Mouse (Mus musculus): ENCODE measurements around the gene Hibadh. TPM values are rescaled to one million over a fixed set of nuclear protein-coding genes. Genes with fewer than 3 reads are reported as not detected.

The Hibadh gene
- polyA plus RNA-seq, 1 experiment = 37.5 TPM

DNA sequence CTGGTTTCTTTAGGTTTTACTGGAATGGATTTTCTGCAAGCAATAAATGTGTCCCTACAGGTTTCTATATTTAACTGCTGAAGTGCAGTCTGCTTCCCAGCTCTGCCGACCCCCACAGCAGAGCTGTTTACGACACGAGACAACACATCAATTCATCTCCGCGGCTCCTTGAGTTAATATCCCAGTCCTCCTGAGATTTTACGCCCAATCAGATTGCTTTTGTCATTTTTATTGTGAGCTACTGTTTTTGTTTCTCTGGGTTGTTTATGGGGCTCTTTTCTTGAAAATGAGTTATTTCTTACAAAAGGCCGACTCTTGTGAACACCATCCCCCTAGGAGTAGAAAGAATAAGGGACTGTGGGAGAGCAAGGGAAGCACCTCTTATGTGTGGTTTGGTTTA, 2.0 kb upstream of the Hibadh start:
- Histone ChIP-seq H3K4me1 (ENCODE audit: control insufficient read depth, insufficient read depth, low read length) (peaks cover 3% of the 10 kb centered on the region), H3K4me3 (replicated peaks; ENCODE audit: extremely low read depth, low read depth, low read length) (no peak overlapping the region)
- TF ChIP-seq CTCF (IDR thresholded peaks at IDR 0.05; ENCODE audit: insufficient read depth, low read length) (no peak), POLR2A (IDR thresholded peaks at IDR 0.05; ENCODE audit: borderline replicate concordance, extremely low read depth, low read depth, low read length) (no peak)
- no peak for DNase-seq
- WGBS = 76% methylated on average over 7 of the region's 7 CpGs

DNA sequence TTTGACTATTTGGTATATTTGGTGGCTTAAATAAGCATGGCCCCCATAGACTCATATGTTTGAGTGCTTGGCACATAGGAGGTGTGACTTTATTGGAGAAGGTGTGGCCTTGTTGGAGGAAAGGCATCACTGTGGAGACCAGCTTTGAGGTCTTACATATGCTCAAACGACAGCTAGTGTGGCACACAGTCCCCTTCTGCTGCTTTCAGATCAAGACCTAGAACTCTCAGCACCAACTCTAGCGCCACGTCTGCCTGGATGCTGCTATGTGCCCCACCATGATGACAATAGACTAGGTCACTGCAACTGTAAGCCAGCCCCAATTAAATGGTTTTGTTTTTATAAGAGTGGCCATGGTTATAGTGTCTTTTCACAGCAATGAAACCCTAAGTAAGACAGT, 887 bp upstream of the Hibadh start:
- H3K4me1 ChIP-seq (ENCODE audit: control insufficient read depth, insufficient read depth, low read length) = peaks cover 3% of the 10 kb centered on the region
- no peak overlapping the region for H3K4me3 ChIP-seq (replicated peaks; ENCODE audit: extremely low read depth, low read depth, low read length)
- no peak for TF ChIP-seq POLR2A (IDR thresholded peaks at IDR 0.05; ENCODE audit: borderline replicate concordance, extremely low read depth, low read depth, low read length)
- TF ChIP-seq CTCF (IDR thresholded peaks at IDR 0.05; ENCODE audit: insufficient read depth, low read length) = no peak
- 71% methylated on average over 3 of the region's 3 CpGs for WGBS
- DNase-seq = no peak

DNA sequence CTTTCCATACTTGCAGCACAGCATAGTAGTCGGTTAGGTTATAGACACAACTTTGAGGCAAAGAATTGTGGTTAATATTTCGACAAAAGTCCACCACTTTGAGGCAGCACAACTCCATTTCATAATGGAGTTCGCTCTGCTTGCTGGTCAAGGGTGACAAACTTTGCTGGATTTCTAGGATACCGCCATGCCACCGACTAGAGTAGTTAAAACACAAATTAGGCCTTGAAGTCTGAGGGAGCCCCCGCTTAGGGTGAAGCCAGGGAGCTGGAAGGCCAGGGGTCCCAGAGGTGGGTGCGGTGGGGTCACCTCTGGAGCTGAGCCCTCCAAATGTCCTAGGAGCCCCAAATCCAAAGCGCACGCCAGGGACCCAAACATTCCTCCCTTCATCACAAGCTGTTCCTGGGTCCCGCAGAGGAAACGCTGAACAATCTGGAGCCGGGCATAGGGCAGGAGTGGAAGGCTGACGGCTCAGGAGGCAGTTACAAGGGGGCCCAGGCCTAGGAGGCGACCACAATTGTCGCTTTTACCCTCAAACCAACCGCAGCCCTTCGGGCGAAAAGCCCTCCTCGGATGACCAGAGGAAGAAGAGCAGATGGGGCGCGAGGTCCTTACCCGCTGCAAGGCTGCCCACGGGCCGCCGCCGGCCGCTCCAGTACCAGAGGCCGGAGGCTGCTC, 504 bp downstream of the Hibadh start:
- no peak for TF ChIP-seq POLR2A (IDR thresholded peaks at IDR 0.05; ENCODE audit: borderline replicate concordance, extremely low read depth, low read depth, low read length)
- no peak for TF ChIP-seq CTCF (IDR thresholded peaks at IDR 0.05; ENCODE audit: insufficient read depth, low read length)
- no peak for DNase-seq
- 2% methylated on average over 28 of the region's 28 CpGs for WGBS
- Histone ChIP-seq H3K4me3 (replicated peaks; ENCODE audit: extremely low read depth, low read depth, low read length) (peak overlapping the region; percentile 84), H3K4me1 (ENCODE audit: control insufficient read depth, insufficient read depth, low read length) (peaks cover 3% of the 10 kb centered on the region)

DNA sequence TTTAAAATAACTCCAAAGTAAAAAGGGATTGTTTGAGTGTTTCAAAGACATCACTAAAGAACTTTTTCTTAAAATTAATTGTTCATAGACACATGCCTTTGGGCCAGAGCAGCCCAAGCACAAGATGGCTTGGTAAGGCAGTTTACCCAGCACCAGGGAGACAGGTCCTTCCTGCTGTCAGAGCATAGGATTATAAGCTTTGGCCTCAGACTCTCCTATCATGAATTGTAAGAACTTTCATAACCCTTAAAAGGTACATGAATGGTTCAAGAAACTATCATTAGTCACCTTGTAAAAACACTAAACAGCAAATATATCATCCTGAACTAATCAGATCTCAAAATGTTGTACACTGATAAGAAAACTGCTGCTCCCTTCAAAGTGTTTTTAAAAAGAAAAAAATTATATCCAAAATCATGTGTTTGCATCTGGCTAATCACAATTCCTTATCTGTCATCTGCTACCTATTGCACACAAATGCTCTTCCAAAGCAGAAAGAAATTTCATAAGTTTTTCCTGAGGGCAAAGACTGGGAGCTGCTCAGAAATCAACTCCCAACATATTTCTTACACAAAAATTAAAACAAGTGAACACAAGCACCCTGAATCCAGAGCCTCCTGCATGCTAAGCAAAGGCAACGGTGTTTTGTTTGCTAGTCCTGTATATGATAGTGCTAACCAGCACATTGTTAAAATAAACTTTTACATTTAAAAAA, 1.6 kb downstream of the Hibadh start:
- WGBS = 70% methylated on average over 1 of the region's 1 CpGs
- no peak for DNase-seq
- no peak for TF ChIP-seq CTCF (IDR thresholded peaks at IDR 0.05; ENCODE audit: insufficient read depth, low read length)
- TF ChIP-seq POLR2A (IDR thresholded peaks at IDR 0.05; ENCODE audit: borderline replicate concordance, extremely low read depth, low read depth, low read length) = no peak
- H3K4me1 ChIP-seq (ENCODE audit: control insufficient read depth, insufficient read depth, low read length) = peaks cover 3% of the 10 kb centered on the region
- no peak overlapping the region for H3K4me3 ChIP-seq (replicated peaks; ENCODE audit: extremely low read depth, low read depth, low read length)

DNA sequence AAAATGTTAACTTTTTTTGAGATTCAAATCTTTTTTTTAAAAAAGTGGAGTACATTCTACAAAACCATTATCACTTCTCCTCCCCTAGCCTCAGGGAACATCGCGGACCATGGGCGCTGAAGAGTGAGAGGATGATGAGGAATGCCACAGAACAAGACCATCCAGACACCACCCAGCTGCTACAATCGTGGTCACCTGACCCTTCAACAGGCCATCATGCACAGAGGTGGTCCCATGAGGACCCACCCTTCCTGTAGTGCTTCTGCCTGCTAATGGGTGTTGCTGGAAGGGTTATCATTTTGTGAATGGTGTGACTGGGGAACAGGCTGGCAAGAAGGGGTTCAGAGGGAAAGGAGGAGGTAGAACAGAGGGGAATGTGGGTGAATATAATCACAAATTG, 2.9 kb downstream of the Hibadh start:
- Histone ChIP-seq H3K4me3 (replicated peaks; ENCODE audit: extremely low read depth, low read depth, low read length) (no peak overlapping the region), H3K4me1 (ENCODE audit: control insufficient read depth, insufficient read depth, low read length) (peaks cover 3% of the 10 kb centered on the region)
- no peak for DNase-seq
- 83% methylated on average over 4 of the region's 4 CpGs for WGBS
- TF ChIP-seq POLR2A (IDR thresholded peaks at IDR 0.05; ENCODE audit: borderline replicate concordance, extremely low read depth, low read depth, low read length) (no peak), CTCF (IDR thresholded peaks at IDR 0.05; ENCODE audit: insufficient read depth, low read length) (no peak)

DNA sequence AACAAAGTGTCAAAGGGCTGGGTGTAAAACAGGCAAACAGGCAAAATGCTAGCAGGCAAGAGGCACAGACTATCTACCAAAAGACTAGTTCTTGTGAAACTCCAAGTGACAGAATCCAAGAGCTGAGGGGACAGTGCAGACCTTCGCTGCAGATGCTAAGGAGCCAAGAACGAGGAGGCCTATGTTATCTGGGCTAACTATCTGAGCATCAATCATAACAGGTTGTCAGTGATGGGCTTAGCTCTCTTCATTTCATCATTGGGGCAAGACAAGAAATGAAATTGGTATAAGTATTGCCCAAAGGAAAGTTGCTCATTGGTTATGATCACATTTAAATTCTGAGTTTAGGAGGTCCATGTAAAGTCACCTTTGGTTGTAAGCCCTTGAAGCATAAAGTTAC, 4.8 kb downstream of the Hibadh start:
- Histone ChIP-seq H3K4me1 (ENCODE audit: control insufficient read depth, insufficient read depth, low read length) (peaks cover 3% of the 10 kb centered on the region), H3K4me3 (replicated peaks; ENCODE audit: extremely low read depth, low read depth, low read length) (no peak overlapping the region)
- DNase-seq = no peak
- WGBS = 73% methylated on average over 2 of the region's 2 CpGs
- TF ChIP-seq CTCF (IDR thresholded peaks at IDR 0.05; ENCODE audit: insufficient read depth, low read length) (no peak), POLR2A (IDR thresholded peaks at IDR 0.05; ENCODE audit: borderline replicate concordance, extremely low read depth, low read depth, low read length) (no peak)

DNA sequence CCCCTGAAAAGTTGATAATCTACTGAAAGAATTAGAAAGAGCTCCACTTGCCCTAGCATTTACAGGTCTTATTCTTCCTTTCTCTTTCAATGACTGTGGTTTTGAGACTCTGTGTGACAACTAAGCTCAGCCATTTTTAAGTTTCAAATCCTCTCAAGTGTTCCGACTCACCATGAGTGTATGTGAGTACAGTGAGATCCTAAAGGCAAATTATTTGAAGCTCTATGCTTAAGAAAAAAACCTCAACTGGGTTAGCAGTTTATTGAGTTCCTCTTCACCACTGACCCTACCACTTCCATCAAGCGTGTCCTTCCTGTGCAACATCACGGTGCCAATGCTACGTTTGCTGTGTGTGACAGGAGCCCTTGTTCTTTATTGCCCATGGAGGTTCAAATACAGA, 9.6 kb downstream of the Hibadh start:
- no peak overlapping the region for H3K4me3 ChIP-seq (replicated peaks; ENCODE audit: extremely low read depth, low read depth, low read length)
- no peak for TF ChIP-seq POLR2A (IDR thresholded peaks at IDR 0.05; ENCODE audit: borderline replicate concordance, extremely low read depth, low read depth, low read length)
- TF ChIP-seq CTCF (IDR thresholded peaks at IDR 0.05; ENCODE audit: insufficient read depth, low read length) = no peak
- H3K4me1 ChIP-seq (ENCODE audit: control insufficient read depth, insufficient read depth, low read length) = no peaks in the 10 kb centered on the region
- 78% methylated on average over 4 of the region's 4 CpGs for WGBS
- no peak for DNase-seq

DNA sequence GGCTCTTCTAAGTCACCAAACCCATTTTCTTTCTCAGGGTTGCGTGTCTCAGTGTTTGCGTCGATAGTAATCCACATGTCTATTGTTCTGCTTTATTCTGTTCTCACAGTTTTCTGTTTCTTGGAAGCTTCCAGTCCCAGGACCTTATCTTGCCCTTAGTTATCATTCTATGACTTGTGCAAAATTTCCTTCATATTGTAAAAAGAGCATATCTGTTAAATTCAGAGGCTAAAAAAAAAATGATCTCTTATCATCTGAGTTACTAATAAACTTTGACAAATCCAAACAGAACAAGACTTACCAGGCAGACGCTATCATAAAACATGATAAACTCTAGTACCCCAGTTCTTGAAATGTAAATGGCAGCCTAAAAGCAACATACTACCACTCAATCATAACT, 11.0 kb downstream of the Hibadh start:
- TF ChIP-seq CTCF (IDR thresholded peaks at IDR 0.05; ENCODE audit: insufficient read depth, low read length) = no peak
- no peak for TF ChIP-seq POLR2A (IDR thresholded peaks at IDR 0.05; ENCODE audit: borderline replicate concordance, extremely low read depth, low read depth, low read length)
- Histone ChIP-seq H3K4me1 (ENCODE audit: control insufficient read depth, insufficient read depth, low read length) (no peaks in the 10 kb centered on the region), H3K4me3 (replicated peaks; ENCODE audit: extremely low read depth, low read depth, low read length) (no peak overlapping the region)
- WGBS = 94% methylated on average over 4 of the region's 4 CpGs
- no peak for DNase-seq

DNA sequence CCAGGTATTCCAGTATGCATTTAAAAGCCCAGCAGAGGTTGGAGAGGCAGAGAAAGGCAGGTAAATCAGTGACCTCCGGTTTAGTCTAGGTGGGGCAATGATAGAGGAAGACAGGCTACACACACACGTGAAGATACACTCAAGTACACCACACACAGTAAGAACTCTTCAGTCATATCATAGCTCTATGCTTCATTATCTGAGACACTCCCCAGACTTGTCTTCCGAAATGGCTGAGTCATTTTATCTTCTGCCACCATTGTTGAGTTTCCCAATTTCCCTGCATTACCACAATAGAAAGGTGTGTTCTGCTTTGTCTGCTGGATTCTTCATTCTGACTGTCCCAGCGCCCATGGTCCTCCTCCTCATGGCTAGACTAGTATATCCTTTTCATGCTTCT, 13.5 kb downstream of the Hibadh start:
- no peak for TF ChIP-seq POLR2A (IDR thresholded peaks at IDR 0.05; ENCODE audit: borderline replicate concordance, extremely low read depth, low read depth, low read length)
- no peak for TF ChIP-seq CTCF (IDR thresholded peaks at IDR 0.05; ENCODE audit: insufficient read depth, low read length)
- WGBS = 96% methylated on average over 4 of the region's 4 CpGs

DNA sequence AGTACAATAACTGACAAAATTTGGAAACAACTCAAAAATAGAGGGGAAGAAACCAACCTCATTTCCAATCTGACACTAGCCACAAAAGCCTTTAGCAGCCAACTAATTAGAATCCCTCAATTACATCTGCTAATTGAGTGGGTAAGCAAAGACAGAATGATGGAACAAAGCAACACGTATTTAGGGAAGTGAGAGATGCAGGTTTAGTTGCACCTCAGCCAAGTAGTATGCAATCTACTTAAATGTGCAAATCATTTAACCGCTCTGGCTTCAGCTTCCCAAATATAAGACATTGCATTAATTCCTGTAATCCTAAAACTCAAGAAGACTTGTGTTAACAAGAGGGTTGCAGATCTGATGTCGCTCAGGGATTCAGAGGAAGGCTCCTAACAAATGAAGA, 16.4 kb downstream of the Hibadh start:
- TF ChIP-seq POLR2A (IDR thresholded peaks at IDR 0.05; ENCODE audit: borderline replicate concordance, extremely low read depth, low read depth, low read length) = no peak
- no peak for TF ChIP-seq CTCF (IDR thresholded peaks at IDR 0.05; ENCODE audit: insufficient read depth, low read length)
- no peak for DNase-seq
- 90% methylated on average over 3 of the region's 3 CpGs for WGBS
- Histone ChIP-seq H3K4me3 (replicated peaks; ENCODE audit: extremely low read depth, low read depth, low read length) (no peak overlapping the region), H3K4me1 (ENCODE audit: control insufficient read depth, insufficient read depth, low read length) (peaks cover 4% of the 10 kb centered on the region)

More for the DNA sequence above, 13.5 kb downstream of the Hibadh start:
- Histone ChIP-seq H3K4me1 (ENCODE audit: control insufficient read depth, insufficient read depth, low read length) (peaks cover 4% of the 10 kb centered on the region), H3K4me3 (replicated peaks; ENCODE audit: extremely low read depth, low read depth, low read length) (no peak overlapping the region)
- DNase-seq = no peak
